Mouse (Mus musculus): ENCODE results near the gene Smarcc2.

- TF ChIP-seq POLR2A (IDR thresholded peaks at IDR 0.05; ENCODE audit: borderline replicate concordance, extremely low read depth, insufficient read depth, insufficient read length, poor library complexity, severe bottlenecking) (no peak), CTCF (IDR thresholded peaks at IDR 0.05; ENCODE audit: borderline replicate concordance, extremely low read depth, insufficient read depth, insufficient read length) (no peak)
Measured at GRCm38 (mm10) chr10:128495903-128496302, 36.9 kb downstream of the Smarcc2 start.
